ENCODE assay signal across 8 mouse cellular contexts in genomic region chr15:97844037-97845034, GRCm38 (mm10). TPM values are rescaled to one million over a fixed set of nuclear protein-coding genes. Genes with fewer than 3 reads are reported as not detected.
DNase-seq lines count a peak whose midpoint lies in the region; ATAC-seq lines count a peak whose summit lies in the region.

Gene Hdac7, minus strand, starts transcription at chr15:97844502.

- DNase-seq in left cerebral cortex, adult 18-20 months (ENCODE audit: low spot score in 2 of 2), result no peak
- no peak for DNase-seq in left cerebral cortex, adult 11 months (ENCODE audit: low spot score)
- DNase-seq in embryonic facial prominence, embryonic 10.5 days (ENCODE audit: low spot score), result no peak
- DNase-seq in left cerebral cortex, postnatal 14 days (ENCODE audit: low spot score in 2 of 2), result no peak
- DNase-seq in midbrain, embryonic 14.5 days, result no peak
- DNase-seq in yolk sac, embryonic 10.5 days (ENCODE audit: low spot score), result no peak
- no peak for DNase-seq in T-cell, adult 2 months (ENCODE audit: low spot score)

- 73% methylated on average over 19 of the region's 19 CpGs for WGBS in embryonic facial prominence, embryonic 10.5 days
- 52% methylated on average over 19 of the region's 19 CpGs for WGBS in heart, embryonic 13.5 days
- 74% methylated on average over 19 of the region's 19 CpGs for WGBS in midbrain, embryonic 14.5 days

- H3K27me3 ChIP-seq in embryonic facial prominence, embryonic 10.5 days (replicated peaks; ENCODE audit: low read depth, poor library complexity, severe bottlenecking), result no peaks in the 10 kb centered on the region
- 0 out of 2 replicates have a peak, but pooled peaks cover 5% of the 10 kb centered on the region for H3K27me3 ChIP-seq in heart, embryonic 13.5 days (replicated peaks)
- no peaks in the 10 kb centered on the region for H3K27me3 ChIP-seq in midbrain, embryonic 14.5 days (ENCODE audit: control insufficient read depth, insufficient read depth, low read length)

- H3K9ac ChIP-seq in heart, embryonic 13.5 days, result no peak within 1 kb of the TSS
- no peak within 1 kb of the TSS for H3K9ac ChIP-seq in midbrain, embryonic 14.5 days (replicated peaks; ENCODE audit: low read length)

- no peak within 1 kb of the TSS for H3K4me2 ChIP-seq in heart, embryonic 13.5 days
- no peak within 1 kb of the TSS for H3K4me2 ChIP-seq in midbrain, embryonic 14.5 days (ENCODE audit: low read length)

- H3K4me1 ChIP-seq in embryonic facial prominence, embryonic 10.5 days, result peaks cover 18% of the 10 kb centered on the region
- peaks cover 25% of the 10 kb centered on the region for H3K4me1 ChIP-seq in heart, embryonic 13.5 days
- no peaks in the 10 kb centered on the region for H3K4me1 ChIP-seq in midbrain, embryonic 14.5 days (ENCODE audit: control insufficient read depth, insufficient read depth, low read length)

- H3K9me3 ChIP-seq in embryonic facial prominence, embryonic 10.5 days, result no peaks in the 10 kb centered on the region
- no peaks in the 10 kb centered on the region for H3K9me3 ChIP-seq in heart, embryonic 13.5 days
- no peaks in the 10 kb centered on the region for H3K9me3 ChIP-seq in midbrain, embryonic 14.5 days (ENCODE audit: control insufficient read depth, low read length)

- intact Hi-C loops in left cerebral cortex, postnatal 14 days (cut with DNase I), result loop anchor here (5.0 kb wide), 1 partner anchor 127 kb away; no protein-coding TSS in a partner anchor

- ATAC-seq in heart, embryonic 13.5 days (ENCODE audit: extremely low read depth, insufficient number of reproducible peaks, low FRiP score, low TSS enrichment), result peak; percentile 8; the same call in 1 of the 2 replicates
- ATAC-seq in midbrain, embryonic 14.5 days (ENCODE audit: low FRiP score, low TSS enrichment), result no peak

- H3K36me3 ChIP-seq in embryonic facial prominence, embryonic 10.5 days (replicated peaks), result no peaks in the 10 kb centered on the region
- H3K36me3 ChIP-seq in heart, embryonic 13.5 days, result no peaks in the 10 kb centered on the region
- no peaks in the 10 kb centered on the region for H3K36me3 ChIP-seq in midbrain, embryonic 14.5 days (ENCODE audit: control insufficient read depth, insufficient read depth, low read length)

- no peak within 1 kb of the TSS for H3K4me3 ChIP-seq in embryonic facial prominence, embryonic 10.5 days
- H3K4me3 ChIP-seq in heart, embryonic 13.5 days, result no peak within 1 kb of the TSS
- no peak within 1 kb of the TSS for H3K4me3 ChIP-seq in midbrain, embryonic 14.5 days (replicated peaks; ENCODE audit: low read depth, low read length)

- H3K27ac ChIP-seq in embryonic facial prominence, embryonic 10.5 days (replicated peaks), result no peak within 1 kb of the TSS
- no peak within 1 kb of the TSS for H3K27ac ChIP-seq in heart, embryonic 13.5 days (replicated peaks)
- H3K27ac ChIP-seq in midbrain, embryonic 14.5 days (replicated peaks; ENCODE audit: low read depth, low read length), result no peak within 1 kb of the TSS

RNA-seq across cellular contexts. Expression of gene Hdac7, which starts in this region (rescaled TPM):
- total RNA-seq in left cerebral cortex, adult 18-20 months (2021), result 10 to 100 TPM; 31.5 to 36.1 TPM
- 26.6 and 30.2 TPM in 2 replicates for polyA plus RNA-seq in embryonic facial prominence, embryonic 10.5 days (2016; fragmentation: Nextera tagmentation; extraction: Ambion mirVana)
- polyA plus RNA-seq in heart, embryonic 13.5 days (2015; fragmentation: Nextera tagmentation; extraction: Ambion mirVana), result 23.4 and 23.7 TPM in 2 replicates
- 10 to 100 TPM; 23.7 to 25.9 TPM for total RNA-seq in left cerebral cortex, postnatal 14 days (2021)
- 29.8 and 30.5 TPM in 2 replicates for polyA plus RNA-seq in midbrain, embryonic 14.5 days (2014; fragmentation: Nextera tagmentation; extraction: Ambion mirVana)
